In the genomic region with DNA sequence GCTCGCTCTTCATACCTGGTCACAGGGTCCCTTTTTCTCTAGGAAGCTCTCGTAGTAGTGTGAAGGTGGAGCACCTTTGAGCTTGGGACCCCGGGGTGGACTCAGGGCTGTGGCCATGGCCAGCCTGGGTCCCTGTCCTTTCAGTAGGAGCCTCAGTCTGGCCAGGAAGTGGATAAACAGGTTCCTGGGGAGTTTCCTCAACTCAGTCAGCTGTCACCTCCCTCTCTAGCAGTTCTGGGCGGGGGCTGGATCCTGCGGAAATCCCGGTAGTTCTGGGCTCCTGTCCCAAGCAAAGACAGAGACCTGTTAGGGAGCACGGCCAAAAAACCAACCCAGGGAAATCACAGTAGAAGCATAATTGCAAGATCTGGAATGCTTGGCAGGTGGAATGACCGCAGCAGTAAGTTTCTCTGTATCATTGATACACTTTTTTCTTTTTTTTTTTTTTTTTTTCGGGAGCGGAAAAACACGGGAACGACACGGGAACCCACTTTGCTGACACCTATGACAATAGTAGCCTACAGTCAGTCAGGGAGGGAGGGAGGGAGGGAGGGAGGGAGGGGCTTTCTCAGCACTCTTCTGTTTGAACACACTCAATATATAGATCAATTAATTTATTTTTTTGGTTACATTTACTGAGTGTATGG, we compare ENCODE assay signal across 9 mouse cellular contexts. TPM values are rescaled to one million over a fixed set of nuclear protein-coding genes. Genes with fewer than 3 reads are reported as not detected.
DNase-seq lines count a peak whose midpoint lies in the region; ATAC-seq and TF ChIP-seq lines count a peak whose summit lies in the region.
"Had no signal": no experiment of that assay in that cellular context is flagged by ENCODE, and none has a peak within 500 bp of the region (broad histone marks: within the 10 kb centered on the region; RNA-seq: fewer than 3 reads in every experiment).

TSS of gene Stap2 (minus strand) at position 170 of the 647 bp plus-strand sequence.
TSS of gene Mpnd (plus strand) at position 297 of the 647 bp plus-strand sequence.

- H3K4me3 ChIP-seq in bone marrow, adult 2 months (replicated peaks; ENCODE audit: control insufficient read depth, low read depth, low read length) = no peak within 1 kb of the TSS
- H3K4me3 ChIP-seq in heart, embryonic 12.5 days = peak within 1 kb of the TSS; percentile 32
- H3K4me3 ChIP-seq in kidney, postnatal 0 days (replicated peaks; ENCODE audit: low read depth, low read length) = peak within 1 kb of the TSS; percentile 15
- H3K4me3 ChIP-seq: megakaryocyte, embryonic 14.5 days had no signal

- 37% methylated on average over 13 of the region's 13 CpGs for WGBS in bone marrow, adult 2 months
- 24% methylated on average over 13 of the region's 13 CpGs for WGBS in heart, embryonic 12.5 days
- 33% methylated on average over 13 of the region's 13 CpGs for WGBS in kidney, postnatal 0 days

- DNase-seq in retina, adult 2 months (ENCODE audit: low read depth, low spot score) = peak; percentile 29
- no peak for DNase-seq in retina, postnatal 1 day
- DNase-seq in kidney, postnatal 0 days (ENCODE audit: low spot score) = peak; percentile 63
- DNase-seq in mesoderm, embryonic 11.5 days (ENCODE audit: low read depth, low spot score) = peak; percentile 100
- DNase-seq in B cell, adult 2 months = no peak
- no peak for DNase-seq in MN1 (ENCODE audit: low spot score)

- H3K36me3 ChIP-seq in heart, embryonic 12.5 days = 0 out of 2 replicates have a peak, but pooled peaks cover 2% of the 10 kb centered on the region
- no peaks in the 10 kb centered on the region for H3K36me3 ChIP-seq in kidney, postnatal 0 days (ENCODE audit: insufficient read depth, low read length)

- ATAC-seq in heart, embryonic 12.5 days (ENCODE audit: insufficient number of reproducible peaks, low FRiP score) = no peak
- no peak for ATAC-seq in kidney, postnatal 0 days (replicated peaks; ENCODE audit: low FRiP score, low read depth)

- H3K9ac ChIP-seq in heart, embryonic 12.5 days = peak within 1 kb of the TSS; percentile 8; the same call in 1 of the 2 replicates
- H3K9ac ChIP-seq in kidney, postnatal 0 days (ENCODE audit: low read depth, low read length) = 0 out of 2 replicates have a peak within 1 kb of the TSS, but pooled peaks have one; percentile 19

- TF ChIP-seq CTCF in bone marrow, adult 2 months (IDR thresholded peaks at IDR 0.05; ENCODE audit: control insufficient read depth, insufficient read depth, low read length) = no peak
- no peak for TF ChIP-seq CTCF in kidney, postnatal 0 days (IDR thresholded peaks at IDR 0.05; ENCODE audit: low read depth)

- H3K9me3 ChIP-seq in heart, embryonic 12.5 days (replicated peaks) = no peaks in the 10 kb centered on the region
- H3K9me3 ChIP-seq in kidney, postnatal 0 days (replicated peaks; ENCODE audit: low read length) = no peaks in the 10 kb centered on the region

- H3K27me3 ChIP-seq in heart, embryonic 12.5 days (replicated peaks) = peaks cover 14% of the 10 kb centered on the region
- H3K27me3 ChIP-seq in kidney, postnatal 0 days (ENCODE audit: insufficient read depth, low read length) = no peaks in the 10 kb centered on the region

- TF ChIP-seq POLR2A in bone marrow, adult 2 months (IDR thresholded peaks at IDR 0.05; ENCODE audit: borderline replicate concordance, control insufficient read depth, low read depth, low read length) = no peak

- H3K4me2 ChIP-seq in heart, embryonic 12.5 days = peak within 1 kb of the TSS; percentile 52
- H3K4me2 ChIP-seq in kidney, postnatal 0 days (ENCODE audit: low read length) = peak within 1 kb of the TSS; percentile 37

- no peak within 1 kb of the TSS for H3K27ac ChIP-seq in bone marrow, adult 2 months (ENCODE audit: control insufficient read depth, insufficient read depth, low read depth, low read length, poor library complexity)
- no peak within 1 kb of the TSS for H3K27ac ChIP-seq in heart, embryonic 12.5 days (ENCODE audit: poor library complexity, severe bottlenecking)
- peak within 1 kb of the TSS; percentile 51 for H3K27ac ChIP-seq in kidney, postnatal 0 days

- H3K4me1 ChIP-seq in bone marrow, adult 2 months (ENCODE audit: control insufficient read depth, insufficient read depth, low read length) = peaks cover 4% of the 10 kb centered on the region; the same call in 1 of the 2 replicates
- peaks cover 29% of the 10 kb centered on the region for H3K4me1 ChIP-seq in heart, embryonic 12.5 days (replicated peaks)
- peaks cover 13% of the 10 kb centered on the region for H3K4me1 ChIP-seq in kidney, postnatal 0 days (replicated peaks; ENCODE audit: insufficient read depth, low read length)

RNA-seq across cellular contexts. Expression of gene Stap2, which starts in this region (rescaled TPM):
- 3.9 and 10.6 TPM in 2 replicates for polyA plus RNA-seq in bone marrow, adult 2 months (2011; ENCODE audit: insufficient read depth, insufficient read length, low replicate concordance, missing spikeins)
- 10.2 and 10.4 TPM in 2 replicates for polyA plus RNA-seq in heart, embryonic 12.5 days (2016; fragmentation: Nextera tagmentation; extraction: Ambion mirVana)
- polyA plus RNA-seq in kidney, postnatal 0 days (2015; fragmentation: Nextera tagmentation; extraction: Ambion mirVana) = 21.8 and 22.0 TPM in 2 replicates

RNA-seq across cellular contexts. Expression of gene Mpnd, which starts in this region (rescaled TPM):
- polyA plus RNA-seq in bone marrow, adult 2 months (2011; ENCODE audit: insufficient read depth, insufficient read length, low replicate concordance, missing spikeins) = 13.1 and 47.7 TPM in 2 replicates
- polyA plus RNA-seq in heart, embryonic 12.5 days (2016; fragmentation: Nextera tagmentation; extraction: Ambion mirVana) = 75.4 and 78.7 TPM in 2 replicates
- polyA plus RNA-seq in kidney, postnatal 0 days (2015; fragmentation: Nextera tagmentation; extraction: Ambion mirVana) = 75.6 and 83.9 TPM in 2 replicates

Comparison
In these comparisons a context has a peak if more than half of its experiments do, and no peak if none do; other contexts are left out.
1. DNase-seq: peak in retina, adult 2 months (single experiment), kidney, postnatal 0 days (single experiment) and mesoderm, embryonic 11.5 days (single experiment); none in retina, postnatal 1 day (single experiment), B cell, adult 2 months (0 of 2) and MN1 (single experiment).